Mouse (Mus musculus): Measurements from ENCODE around the gene Gna13. TPM values are rescaled to one million over a fixed set of nuclear protein-coding genes. Genes with fewer than 3 reads are reported as not detected.

Gene Gna13
- 20.7 and 21.6 TPM in 2 replicates for polyA plus RNA-seq (2015; fragmentation: Nextera tagmentation; extraction: Ambion mirVana)

DNA sequence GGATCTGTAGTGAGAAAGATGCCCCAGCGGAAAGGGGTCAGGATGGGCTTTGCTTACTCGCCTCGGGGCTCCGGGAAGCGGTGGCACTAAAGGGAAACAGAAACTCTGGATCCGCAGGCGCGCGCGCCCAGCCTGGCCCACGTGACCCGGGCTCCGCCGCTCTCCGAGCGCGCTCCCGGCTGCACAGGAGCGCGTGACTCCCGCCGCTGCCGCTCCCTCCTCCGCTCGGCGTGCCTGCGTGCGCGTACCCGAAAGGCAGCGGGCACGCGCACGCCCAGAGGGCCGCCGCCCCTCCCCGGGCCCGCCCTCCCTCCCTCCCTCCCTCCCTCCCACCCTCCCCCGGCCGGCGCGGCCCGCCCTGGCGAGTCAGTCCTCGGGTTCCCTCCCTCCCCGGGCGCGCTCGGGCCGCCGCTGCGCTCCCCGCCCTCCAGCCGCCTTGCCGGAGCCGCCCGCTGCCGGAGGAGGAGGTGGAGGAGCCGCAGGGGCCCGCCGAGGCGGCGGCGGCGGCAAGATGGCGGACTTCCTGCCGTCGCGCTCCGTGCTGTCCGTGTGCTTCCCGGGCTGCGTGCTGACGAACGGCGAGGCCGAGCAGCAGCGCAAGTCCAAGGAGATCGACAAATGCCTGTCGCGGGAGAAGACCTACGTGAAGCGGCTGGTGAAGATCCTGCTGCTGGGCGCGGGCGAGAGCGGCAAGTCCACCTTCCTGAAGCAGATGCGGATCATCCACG lies at the start of gene Gna13:
Gene Gna13, plus strand, starts transcription at position 369 of the 728 bp plus-strand sequence.
- Histone ChIP-seq H3K9me3 (replicated peaks; ENCODE audit: control insufficient read depth, low read length) (no peaks in the 10 kb centered on the region), H3K36me3 (ENCODE audit: control insufficient read depth, insufficient read depth) (peaks cover 7% of the 10 kb centered on the region), H3K27ac (ENCODE audit: low read length) (peak within 1 kb of the TSS; percentile 99), H3K27me3 (ENCODE audit: control insufficient read depth, insufficient read depth, low read length) (no peaks in the 10 kb centered on the region), H3K4me2 (ENCODE audit: low read depth, low read length) (peak within 1 kb of the TSS; percentile 87), H3K9ac (ENCODE audit: low read length) (peak within 1 kb of the TSS; percentile 96), H3K4me3 (ENCODE audit: low read length) (peak within 1 kb of the TSS; percentile 81), H3K4me1 (ENCODE audit: control insufficient read depth, insufficient read depth, low read length) (peaks cover 60% of the 10 kb centered on the region)
- WGBS = under 1% methylated on average over 50 of the region's 89 CpGs
- peak; percentile 78 for ATAC-seq (replicated peaks; ENCODE audit: extremely low read depth, insufficient read depth, low FRiP score)

DNA sequence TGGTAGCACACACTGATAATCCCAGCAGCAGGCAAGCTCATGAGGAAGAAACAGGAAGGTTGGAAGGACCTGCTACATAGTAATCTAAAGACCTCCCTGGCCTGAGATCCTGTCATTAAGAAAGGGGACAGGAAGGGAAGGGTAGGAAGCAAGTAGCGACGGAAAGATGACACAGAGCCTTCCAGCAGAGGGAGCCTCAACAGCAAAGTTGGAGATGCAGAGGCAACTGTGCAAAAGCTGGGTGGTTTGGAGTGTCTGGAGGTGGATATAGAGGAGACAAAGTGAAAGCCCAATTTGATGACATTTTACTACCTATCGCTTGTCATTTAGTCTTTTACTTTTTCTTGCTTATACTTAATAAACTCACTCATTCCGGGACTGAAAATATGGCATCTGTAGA lies 45.7 kb upstream of the Gna13 start:
- Histone ChIP-seq H3K27me3 (ENCODE audit: control insufficient read depth, insufficient read depth, low read length) (peaks cover 16% of the 10 kb centered on the region), H3K36me3 (ENCODE audit: control insufficient read depth, insufficient read depth) (no peaks in the 10 kb centered on the region), H3K4me2 (ENCODE audit: low read depth, low read length) (no peak overlapping the region), H3K27ac (ENCODE audit: low read length) (no peak overlapping the region), H3K4me3 (ENCODE audit: low read length) (no peak overlapping the region), H3K9me3 (replicated peaks; ENCODE audit: control insufficient read depth, low read length) (no peaks in the 10 kb centered on the region), H3K9ac (ENCODE audit: low read length) (no peak overlapping the region), H3K4me1 (ENCODE audit: control insufficient read depth, insufficient read depth, low read length) (no peaks in the 10 kb centered on the region)
- no peak for ATAC-seq (replicated peaks; ENCODE audit: extremely low read depth, insufficient read depth, low FRiP score)
- WGBS = 36% methylated on average over 4 of the region's 4 CpGs

DNA sequence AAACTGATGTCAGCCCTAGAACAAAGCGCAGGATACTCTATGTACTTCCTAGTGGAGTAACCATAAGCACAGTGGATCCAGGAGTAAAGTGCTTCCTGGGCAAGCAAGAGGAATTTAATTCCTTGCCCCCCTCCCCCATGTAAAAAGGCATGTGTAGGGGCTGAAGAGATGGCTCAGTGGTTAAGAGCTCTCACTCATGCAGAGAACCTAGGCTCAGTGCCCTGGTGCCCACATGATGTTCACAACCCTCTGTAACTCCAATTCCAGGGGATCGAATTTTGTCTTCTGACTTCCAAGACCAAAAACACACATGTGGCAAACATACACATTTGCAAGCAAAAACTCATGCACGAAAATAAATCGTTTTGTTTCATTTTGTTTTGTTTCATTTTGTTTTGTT lies 43.2 kb upstream of the Gna13 start:
- ATAC-seq (replicated peaks; ENCODE audit: extremely low read depth, insufficient read depth, low FRiP score) = no peak

DNA sequence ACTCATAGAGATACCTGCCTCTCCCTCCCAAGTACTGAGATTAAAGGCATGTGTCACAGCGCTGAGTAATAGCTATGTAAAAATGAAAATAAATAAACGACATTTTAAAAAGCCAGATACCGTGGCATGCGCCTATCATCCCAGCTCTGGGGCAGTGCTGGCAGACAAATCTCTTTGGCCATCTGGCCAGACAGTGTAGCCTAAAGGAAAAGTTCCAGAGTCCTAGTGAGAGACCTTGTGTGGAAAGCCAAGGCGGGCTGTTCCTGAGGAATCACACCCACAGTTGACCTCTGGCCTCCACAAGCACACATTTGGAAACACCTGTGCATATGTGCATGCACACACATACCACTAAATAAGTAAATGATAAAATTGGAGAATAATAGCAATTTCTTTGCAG lies 42.7 kb upstream of the Gna13 start:
- Histone ChIP-seq H3K27me3 (ENCODE audit: control insufficient read depth, insufficient read depth, low read length) (peaks cover 3% of the 10 kb centered on the region; the same call in 1 of the 2 replicates), H3K27ac (ENCODE audit: low read length) (no peak overlapping the region), H3K4me3 (ENCODE audit: low read length) (no peak overlapping the region), H3K4me1 (ENCODE audit: control insufficient read depth, insufficient read depth, low read length) (no peaks in the 10 kb centered on the region), H3K9ac (ENCODE audit: low read length) (no peak overlapping the region), H3K4me2 (ENCODE audit: low read depth, low read length) (no peak overlapping the region), H3K36me3 (ENCODE audit: control insufficient read depth, insufficient read depth) (no peaks in the 10 kb centered on the region), H3K9me3 (replicated peaks; ENCODE audit: control insufficient read depth, low read length) (no peaks in the 10 kb centered on the region)
- 81% methylated on average over 5 of the region's 5 CpGs for WGBS
- no peak for ATAC-seq (replicated peaks; ENCODE audit: extremely low read depth, insufficient read depth, low FRiP score)

More for the DNA sequence above, 43.2 kb upstream of the Gna13 start:
- Histone ChIP-seq H3K4me3 (ENCODE audit: low read length) (no peak overlapping the region), H3K4me2 (ENCODE audit: low read depth, low read length) (no peak overlapping the region), H3K9ac (ENCODE audit: low read length) (no peak overlapping the region), H3K27me3 (ENCODE audit: control insufficient read depth, insufficient read depth, low read length) (peaks cover 4% of the 10 kb centered on the region; the same call in 1 of the 2 replicates), H3K27ac (ENCODE audit: low read length) (no peak overlapping the region), H3K4me1 (ENCODE audit: control insufficient read depth, insufficient read depth, low read length) (no peaks in the 10 kb centered on the region), H3K9me3 (replicated peaks; ENCODE audit: control insufficient read depth, low read length) (no peaks in the 10 kb centered on the region), H3K36me3 (ENCODE audit: control insufficient read depth, insufficient read depth) (no peaks in the 10 kb centered on the region)
- WGBS = 84% methylated on average over 4 of the region's 4 CpGs

DNA sequence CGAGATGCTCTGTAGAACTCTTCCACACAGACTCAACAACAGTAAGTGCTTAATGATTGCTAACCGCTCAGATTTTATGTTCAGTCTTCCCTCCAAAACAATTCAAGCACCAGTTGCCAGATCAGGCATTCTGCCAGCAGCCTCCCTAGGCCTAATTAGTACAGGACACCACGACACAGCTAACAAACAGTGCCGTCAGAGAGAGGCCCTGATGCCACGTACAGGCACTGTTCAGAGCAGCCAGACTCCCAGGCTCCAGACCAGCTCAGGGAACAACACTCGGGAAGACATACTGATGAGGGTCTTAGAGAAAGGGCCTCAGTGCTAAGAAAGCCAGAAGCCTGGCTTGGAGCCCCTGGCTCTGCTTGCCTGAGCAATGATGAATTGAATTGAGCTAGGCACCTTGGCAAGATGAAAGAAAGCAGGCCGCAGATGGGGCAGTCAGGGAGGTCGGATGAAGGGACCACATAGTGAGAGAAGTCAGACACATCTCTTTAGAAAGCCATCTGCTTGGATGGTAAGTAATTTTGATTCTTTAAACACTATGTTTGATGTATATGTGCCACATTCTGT lies 42.2 kb upstream of the Gna13 start:
- no peaks in the 10 kb centered on the region for H3K4me1 ChIP-seq (ENCODE audit: control insufficient read depth, insufficient read depth, low read length)
- 49% methylated on average over 8 of the region's 8 CpGs for WGBS
- H3K4me2 ChIP-seq (ENCODE audit: low read depth, low read length) = no peak overlapping the region
- no peak overlapping the region for H3K9ac ChIP-seq (ENCODE audit: low read length)
- no peaks in the 10 kb centered on the region for H3K36me3 ChIP-seq (ENCODE audit: control insufficient read depth, insufficient read depth)
- H3K27me3 ChIP-seq (ENCODE audit: control insufficient read depth, insufficient read depth, low read length) = peaks cover 2% of the 10 kb centered on the region; the same call in 1 of the 2 replicates
- no peak for ATAC-seq (replicated peaks; ENCODE audit: extremely low read depth, insufficient read depth, low FRiP score)
- H3K4me3 ChIP-seq (ENCODE audit: low read length) = no peak overlapping the region
- H3K27ac ChIP-seq (ENCODE audit: low read length) = no peak overlapping the region
- H3K9me3 ChIP-seq (replicated peaks; ENCODE audit: control insufficient read depth, low read length) = no peaks in the 10 kb centered on the region

DNA sequence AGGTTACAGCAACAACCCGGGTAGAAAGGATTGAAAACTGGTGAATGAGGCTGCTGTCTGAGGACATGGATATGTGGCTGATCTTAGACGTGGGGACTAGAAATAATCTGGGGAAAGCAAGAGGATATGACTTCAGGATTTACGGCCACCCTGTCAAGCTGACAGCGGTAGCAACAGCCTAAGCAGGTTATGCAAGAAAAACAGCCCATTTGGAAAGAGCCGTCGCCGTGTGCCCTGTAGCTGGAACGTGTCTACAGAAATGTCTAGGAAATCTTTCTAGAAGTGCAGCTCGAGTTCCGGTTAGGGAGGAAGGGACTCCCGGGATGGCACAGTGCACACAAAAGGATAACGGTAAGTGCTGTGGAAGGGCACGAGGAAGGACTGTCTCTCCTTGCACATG lies 36.4 kb upstream of the Gna13 start:
- WGBS = 63% methylated on average over 13 of the region's 13 CpGs

DNA sequence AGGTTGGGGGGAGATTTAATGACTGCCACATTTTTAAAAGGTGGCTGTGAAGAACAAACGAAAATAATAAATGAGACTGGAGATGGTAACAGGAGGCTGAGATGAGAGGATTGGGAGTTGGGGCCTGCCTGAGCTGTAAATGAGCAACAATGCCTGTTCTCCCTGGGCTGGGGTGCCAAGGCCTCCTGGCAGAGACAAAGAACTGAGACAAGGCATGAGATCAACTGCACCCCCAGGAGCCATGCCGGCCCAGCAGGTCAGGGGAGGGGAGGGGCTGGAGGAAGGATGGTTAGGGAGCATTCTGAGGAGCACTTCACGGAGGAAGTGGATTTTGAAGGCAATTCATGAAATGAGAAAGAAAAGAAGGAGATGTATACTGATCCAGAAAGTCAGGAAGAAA lies 35.2 kb upstream of the Gna13 start:
- H3K4me2 ChIP-seq (ENCODE audit: low read depth, low read length) = no peak overlapping the region
- no peak overlapping the region for H3K4me3 ChIP-seq (ENCODE audit: low read length)
- H3K27me3 ChIP-seq (ENCODE audit: control insufficient read depth, insufficient read depth, low read length) = no peaks in the 10 kb centered on the region
- 50% methylated on average over 3 of the region's 3 CpGs for WGBS
- no peak overlapping the region for H3K27ac ChIP-seq (ENCODE audit: low read length)
- no peaks in the 10 kb centered on the region for H3K36me3 ChIP-seq (ENCODE audit: control insufficient read depth, insufficient read depth)
- no peak for ATAC-seq (replicated peaks; ENCODE audit: extremely low read depth, insufficient read depth, low FRiP score)
- H3K9ac ChIP-seq (ENCODE audit: low read length) = no peak overlapping the region
- no peaks in the 10 kb centered on the region for H3K9me3 ChIP-seq (replicated peaks; ENCODE audit: control insufficient read depth, low read length)
- H3K4me1 ChIP-seq (ENCODE audit: control insufficient read depth, insufficient read depth, low read length) = peaks cover 8% of the 10 kb centered on the region

More for the DNA sequence above, 36.4 kb upstream of the Gna13 start:
- H3K9me3 ChIP-seq (replicated peaks; ENCODE audit: control insufficient read depth, low read length) = no peaks in the 10 kb centered on the region
- no peak for ATAC-seq (replicated peaks; ENCODE audit: extremely low read depth, insufficient read depth, low FRiP score)
- H3K4me1 ChIP-seq (ENCODE audit: control insufficient read depth, insufficient read depth, low read length) = peaks cover 3% of the 10 kb centered on the region; the same call in 1 of the 2 replicates
- H3K36me3 ChIP-seq (ENCODE audit: control insufficient read depth, insufficient read depth) = no peaks in the 10 kb centered on the region
- H3K27ac ChIP-seq (ENCODE audit: low read length) = no peak overlapping the region
- no peak overlapping the region for H3K4me3 ChIP-seq (ENCODE audit: low read length)
- no peak overlapping the region for H3K9ac ChIP-seq (ENCODE audit: low read length)
- H3K4me2 ChIP-seq (ENCODE audit: low read depth, low read length) = no peak overlapping the region
- H3K27me3 ChIP-seq (ENCODE audit: control insufficient read depth, insufficient read depth, low read length) = no peaks in the 10 kb centered on the region

DNA sequence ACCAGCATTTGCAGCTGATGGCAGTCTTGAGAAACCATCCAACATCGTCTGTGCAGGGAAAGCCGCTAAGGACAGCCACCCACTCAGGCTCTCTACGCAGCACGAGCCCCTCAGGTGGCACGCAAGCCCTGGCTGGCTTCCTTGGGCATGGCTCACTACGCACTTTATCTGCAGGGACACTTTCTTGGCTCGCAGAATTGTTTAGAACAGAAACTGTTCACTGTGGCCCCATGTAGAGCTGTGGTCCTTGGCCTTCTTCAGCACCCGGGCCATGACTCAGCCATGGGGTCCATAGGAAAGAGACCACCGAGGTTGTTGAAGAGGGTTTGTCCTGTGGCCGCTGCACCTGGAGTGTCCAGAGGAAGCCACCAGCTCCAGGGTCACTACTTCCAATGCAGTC lies 34.7 kb upstream of the Gna13 start:
- no peak overlapping the region for H3K4me3 ChIP-seq (ENCODE audit: low read length)
- H3K4me1 ChIP-seq (ENCODE audit: control insufficient read depth, insufficient read depth, low read length) = peaks cover 8% of the 10 kb centered on the region
- no peaks in the 10 kb centered on the region for H3K27me3 ChIP-seq (ENCODE audit: control insufficient read depth, insufficient read depth, low read length)
- no peak overlapping the region for H3K27ac ChIP-seq (ENCODE audit: low read length)
- no peak overlapping the region for H3K4me2 ChIP-seq (ENCODE audit: low read depth, low read length)
- no peak for ATAC-seq (replicated peaks; ENCODE audit: extremely low read depth, insufficient read depth, low FRiP score)
- no peaks in the 10 kb centered on the region for H3K9me3 ChIP-seq (replicated peaks; ENCODE audit: control insufficient read depth, low read length)
- 76% methylated on average over 10 of the region's 10 CpGs for WGBS
- no peaks in the 10 kb centered on the region for H3K36me3 ChIP-seq (ENCODE audit: control insufficient read depth, insufficient read depth)
- no peak overlapping the region for H3K9ac ChIP-seq (ENCODE audit: low read length)

DNA sequence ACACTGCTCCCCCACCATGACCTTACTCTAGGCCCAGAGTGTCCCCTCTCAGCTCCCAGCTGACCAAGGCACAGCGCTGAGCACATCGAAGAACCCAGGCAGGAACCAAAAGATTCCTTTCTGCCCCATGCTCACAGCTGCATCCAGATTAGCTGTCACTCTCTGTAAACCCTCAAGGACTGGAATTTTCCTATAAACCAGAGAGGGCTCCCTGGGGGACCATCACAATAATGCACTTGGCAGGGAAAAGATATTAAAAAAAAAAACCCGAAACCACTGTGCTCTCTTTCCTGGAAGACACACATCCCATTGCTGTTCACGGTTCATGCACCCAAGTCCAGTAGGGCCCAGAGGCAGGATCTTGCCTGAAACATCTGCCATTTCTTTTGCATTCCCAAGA lies 33.3 kb upstream of the Gna13 start:
- no peaks in the 10 kb centered on the region for H3K27me3 ChIP-seq (ENCODE audit: control insufficient read depth, insufficient read depth, low read length)
- no peak overlapping the region for H3K4me2 ChIP-seq (ENCODE audit: low read depth, low read length)
- H3K27ac ChIP-seq (ENCODE audit: low read length) = no peak overlapping the region
- H3K9ac ChIP-seq (ENCODE audit: low read length) = no peak overlapping the region
- H3K4me1 ChIP-seq (ENCODE audit: control insufficient read depth, insufficient read depth, low read length) = peaks cover 8% of the 10 kb centered on the region
- no peak overlapping the region for H3K4me3 ChIP-seq (ENCODE audit: low read length)
- no peaks in the 10 kb centered on the region for H3K36me3 ChIP-seq (ENCODE audit: control insufficient read depth, insufficient read depth)
- no peak for ATAC-seq (replicated peaks; ENCODE audit: extremely low read depth, insufficient read depth, low FRiP score)
- WGBS = 43% methylated on average over 4 of the region's 4 CpGs
- no peaks in the 10 kb centered on the region for H3K9me3 ChIP-seq (replicated peaks; ENCODE audit: control insufficient read depth, low read length)
